Mouse (Mus musculus): ENCODE results near the gene Sertad2.
A peak's percentile ranks its signal among the peaks of the same experiment; 100 is the strongest.

Sertad2 gene

GRCm38 (mm10) chr11:20542739-20543452 is at the start of gene Sertad2:
Gene Sertad2 (plus strand): TSS chr11:20543253.
- peak; percentile 99 for DNase-seq (ENCODE audit: low spot score)

GRCm38 (mm10) chr11:20493922-20494626 is 49.0 kb upstream of the Sertad2 start:
- no peak for DNase-seq (ENCODE audit: low spot score)

GRCm38 (mm10) chr11:20500516-20500915 is 42.5 kb upstream of the Sertad2 start:
- no peak for DNase-seq (ENCODE audit: low spot score)

GRCm38 (mm10) chr11:20501160-20501955 is 41.7 kb upstream of the Sertad2 start:
- no peak for DNase-seq (ENCODE audit: low spot score)

- DNase-seq (ENCODE audit: low spot score) = no peak
These were observed 29.5 kb upstream of the Sertad2 start for GRCm38 (mm10) chr11:20513574-20513973.

GRCm38 (mm10) chr11:20514757-20515156 is 28.3 kb upstream of the Sertad2 start:
- DNase-seq (ENCODE audit: low spot score) = no peak

- DNase-seq (ENCODE audit: low spot score) = no peak
These were observed 21.7 kb upstream of the Sertad2 start for GRCm38 (mm10) chr11:20521321-20521720.

- DNase-seq (ENCODE audit: low spot score) = no peak
These were observed 20.3 kb upstream of the Sertad2 start for GRCm38 (mm10) chr11:20522750-20523149.

- no peak for DNase-seq (ENCODE audit: low spot score)
These were observed 18.6 kb upstream of the Sertad2 start for GRCm38 (mm10) chr11:20524435-20524834.

GRCm38 (mm10) chr11:20525909-20526308 is 17.1 kb upstream of the Sertad2 start:
- no peak for DNase-seq (ENCODE audit: low spot score)

GRCm38 (mm10) chr11:20527901-20528300 is 15.2 kb upstream of the Sertad2 start:
- no peak for DNase-seq (ENCODE audit: low spot score)

- no peak for DNase-seq (ENCODE audit: low spot score)
These were observed 11.4 kb upstream of the Sertad2 start for GRCm38 (mm10) chr11:20531682-20531991.

GRCm38 (mm10) chr11:20531992-20532881 is 10.8 kb upstream of the Sertad2 start:
- DNase-seq (ENCODE audit: low spot score) = peak; percentile 49

- no peak for DNase-seq (ENCODE audit: low spot score)
These were observed 9.8 kb upstream of the Sertad2 start for GRCm38 (mm10) chr11:20533231-20533630.

- no peak for DNase-seq (ENCODE audit: low spot score)
These were observed 5.8 kb upstream of the Sertad2 start for GRCm38 (mm10) chr11:20537221-20537620.

- DNase-seq (ENCODE audit: low spot score) = no peak
These were observed 4.6 kb upstream of the Sertad2 start for GRCm38 (mm10) chr11:20538496-20538895.

- DNase-seq (ENCODE audit: low spot score) = no peak
These were observed 1.8 kb upstream of the Sertad2 start for GRCm38 (mm10) chr11:20541280-20541679.

- DNase-seq (ENCODE audit: low spot score) = no peak
These were observed 937 bp upstream of the Sertad2 start for GRCm38 (mm10) chr11:20541995-20542637.

GRCm38 (mm10) chr11:20543453-20544120 is 534 bp downstream of the Sertad2 start:
- DNase-seq (ENCODE audit: low spot score) = no peak

GRCm38 (mm10) chr11:20544376-20544775 is 1.3 kb downstream of the Sertad2 start:
- no peak for DNase-seq (ENCODE audit: low spot score)

All from left cerebral cortex, adult 11 months (tissue).